Mouse (Mus musculus) CD4-positive, CD25-positive, alpha-beta regulatory T cell, adult 4 months (primary cell): ENCODE data around the gene Gm20683. TPM values are rescaled to one million over a fixed set of nuclear protein-coding genes. Genes with fewer than 3 reads are reported as not detected.

Source experiments
- ATAC-seq: one replicate; pipeline ENCODE4 v1.8.0; 2017
- polyA plus RNA-seq, 2 experiments: library from polyadenylated mRNA; unstranded; fragments of 100-300 nt; shearing (Covaris generic); gene quantifications; one replicate each; pipeline ENCODE4 v1.2.1; 2017

Gene Gm20683
- polyA plus RNA-seq, 2 experiments from 2014 or later, result 0.79 to 1.7 TPM

- no peak for ATAC-seq
These were observed 1.9 kb downstream of the Gm20683 start for GRCm38 (mm10) chr17:25839455-25840235.

- ATAC-seq, result no peak
These were observed 2.7 kb downstream of the Gm20683 start for GRCm38 (mm10) chr17:25838904-25839303.

GRCm38 (mm10) chr17:25837533-25837932, 4.0 kb downstream of the Gm20683 start:
- no peak for ATAC-seq

- ATAC-seq, result no peak
These were observed 4.5 kb downstream of the Gm20683 start, which contains the start of gene Rhbdl1 for GRCm38 (mm10) chr17:25837076-25837410. TSS of gene Rhbdl1 (minus strand) at chr17:25837295.

DNA sequence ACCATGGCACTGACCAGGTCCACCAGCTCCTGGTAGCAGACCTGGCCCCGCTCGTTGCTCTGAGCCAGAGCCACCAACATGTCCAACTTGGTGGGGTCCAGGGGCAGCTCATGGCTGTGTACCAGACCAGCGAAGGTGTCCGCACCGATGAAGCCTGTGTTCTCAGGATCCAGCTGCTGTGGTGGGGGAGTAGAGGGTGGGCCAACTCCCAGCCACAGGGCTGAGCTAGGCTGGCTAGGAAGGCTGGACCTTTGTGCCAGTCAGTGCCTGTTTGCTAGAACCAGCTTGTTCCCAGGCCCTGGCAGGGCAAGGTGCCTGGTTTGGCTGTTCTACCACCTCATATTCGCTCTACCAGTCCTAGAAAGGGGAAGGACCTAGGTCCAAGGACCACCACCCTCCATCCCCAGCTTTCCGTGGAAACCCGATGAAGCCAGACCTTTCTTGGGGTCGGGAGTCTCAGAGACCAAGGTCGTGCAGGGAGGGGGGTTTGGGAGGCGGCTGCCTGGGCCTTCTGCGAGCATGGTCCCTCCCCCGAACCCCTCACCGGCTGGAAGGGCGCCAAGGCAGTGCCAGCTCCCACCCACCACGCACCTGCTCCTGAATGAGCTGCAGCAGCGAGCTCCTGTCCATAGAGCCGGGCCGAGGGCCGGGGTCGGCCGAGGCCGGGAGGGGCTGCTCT, 5.0 kb downstream of the Gm20683 start:
- no peak for ATAC-seq

- ATAC-seq, result no peak
These were observed 5.7 kb downstream of the Gm20683 start for GRCm38 (mm10) chr17:25835816-25836215.

DNA sequence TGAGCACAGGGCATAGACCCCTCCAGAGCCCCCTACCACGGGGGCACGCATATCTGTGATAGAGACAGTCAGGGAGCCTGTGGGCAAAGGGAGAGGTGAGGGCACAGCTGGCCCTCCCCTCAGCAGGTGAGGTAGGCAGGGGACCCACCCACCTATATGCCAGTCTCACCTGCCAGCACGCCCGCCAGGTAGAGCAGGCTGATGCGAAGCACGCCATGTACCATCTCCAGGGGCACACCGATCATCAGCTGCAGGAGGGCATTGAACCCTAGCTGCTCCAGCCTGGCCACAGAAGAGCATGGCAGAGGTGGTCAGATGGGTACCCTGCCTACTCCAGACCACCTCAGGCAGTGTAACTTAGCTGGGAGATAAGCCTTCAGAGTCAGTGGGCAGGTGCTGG, 6.3 kb downstream of the Gm20683 start:
- ATAC-seq, result no peak

DNA sequence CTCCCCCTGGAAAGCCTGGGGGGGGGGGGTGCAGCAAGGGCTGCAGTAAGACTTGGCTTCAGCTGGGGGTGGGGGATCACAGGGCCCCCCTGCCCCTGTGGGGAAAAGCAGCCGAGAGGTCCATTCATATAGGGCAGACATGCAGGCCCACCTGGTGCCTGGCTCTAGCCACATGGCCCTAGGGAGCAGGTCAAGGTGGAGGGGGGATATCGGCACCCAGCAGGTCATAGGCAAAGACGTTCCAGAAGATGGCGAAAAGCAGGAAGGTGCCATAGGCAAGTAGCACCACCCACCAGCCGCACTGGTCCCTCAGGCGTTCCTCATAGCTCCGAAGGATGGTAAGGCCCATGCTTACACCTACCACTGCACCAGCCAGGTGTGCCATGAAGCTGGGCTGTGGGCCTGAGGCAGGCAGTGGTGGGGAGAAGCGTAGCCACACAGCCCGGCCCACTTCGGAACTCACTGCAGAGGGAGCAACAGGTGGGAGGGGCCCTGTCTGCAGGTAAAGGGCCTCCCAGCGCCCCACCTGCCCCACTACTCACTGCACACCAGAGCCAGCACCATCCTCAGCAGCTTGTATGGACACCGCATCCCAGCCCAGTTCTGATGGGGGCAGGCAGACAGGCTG, 6.9 kb downstream of the Gm20683 start:
- no peak for ATAC-seq

- ATAC-seq, result no peak
These were observed 7.5 kb downstream of the Gm20683 start for GRCm38 (mm10) chr17:25833961-25834594.

- ATAC-seq, result peak; percentile 21
These were observed 8.3 kb downstream of the Gm20683 start, which contains the start of gene Stub1 for GRCm38 (mm10) chr17:25833291-25833663. TSS of gene Stub1 (minus strand) at chr17:25833404.

DNA sequence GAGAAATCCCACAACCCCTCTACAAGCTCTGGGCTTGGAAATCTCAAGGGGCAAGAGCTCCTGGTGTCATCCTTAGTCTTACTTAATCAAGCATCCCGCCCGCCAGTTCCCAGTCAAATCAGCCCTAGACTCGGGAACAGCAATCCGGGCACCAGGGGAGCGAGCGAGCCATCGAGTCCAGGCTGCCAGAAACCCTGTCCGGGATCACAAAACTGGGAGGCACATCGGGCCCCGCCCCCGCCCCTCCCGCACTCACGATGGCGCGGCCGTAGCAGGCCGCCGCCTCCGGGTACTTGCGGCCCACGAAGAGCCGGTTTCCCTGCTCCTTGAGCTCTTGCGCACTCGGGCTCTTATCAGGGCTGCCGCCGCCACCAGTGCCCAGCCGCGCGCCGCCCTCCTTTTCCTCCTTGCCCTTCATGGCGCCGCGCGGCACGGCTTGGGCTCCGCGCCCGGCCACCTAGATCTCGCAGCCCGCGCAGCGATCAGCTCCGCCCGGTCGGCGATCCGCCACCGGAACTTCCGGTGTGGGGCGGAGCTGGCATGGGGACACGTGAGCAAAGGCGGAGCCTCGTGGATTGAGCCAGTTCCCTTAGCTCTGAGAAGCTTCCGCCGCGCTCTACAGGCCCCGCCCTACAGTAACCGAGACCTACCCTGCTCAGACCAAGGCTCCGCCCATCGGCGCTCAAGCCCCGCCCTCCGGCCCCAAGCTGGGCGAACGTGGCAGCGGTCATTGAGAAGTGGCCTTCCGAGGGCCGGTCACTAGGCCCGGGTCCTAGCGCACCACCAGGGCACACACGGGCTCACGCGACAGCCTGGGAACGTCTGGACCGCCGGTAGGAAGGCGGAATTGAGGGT, 8.9 kb downstream of the Gm20683 start:
- peak; percentile 93 for ATAC-seq

DNA sequence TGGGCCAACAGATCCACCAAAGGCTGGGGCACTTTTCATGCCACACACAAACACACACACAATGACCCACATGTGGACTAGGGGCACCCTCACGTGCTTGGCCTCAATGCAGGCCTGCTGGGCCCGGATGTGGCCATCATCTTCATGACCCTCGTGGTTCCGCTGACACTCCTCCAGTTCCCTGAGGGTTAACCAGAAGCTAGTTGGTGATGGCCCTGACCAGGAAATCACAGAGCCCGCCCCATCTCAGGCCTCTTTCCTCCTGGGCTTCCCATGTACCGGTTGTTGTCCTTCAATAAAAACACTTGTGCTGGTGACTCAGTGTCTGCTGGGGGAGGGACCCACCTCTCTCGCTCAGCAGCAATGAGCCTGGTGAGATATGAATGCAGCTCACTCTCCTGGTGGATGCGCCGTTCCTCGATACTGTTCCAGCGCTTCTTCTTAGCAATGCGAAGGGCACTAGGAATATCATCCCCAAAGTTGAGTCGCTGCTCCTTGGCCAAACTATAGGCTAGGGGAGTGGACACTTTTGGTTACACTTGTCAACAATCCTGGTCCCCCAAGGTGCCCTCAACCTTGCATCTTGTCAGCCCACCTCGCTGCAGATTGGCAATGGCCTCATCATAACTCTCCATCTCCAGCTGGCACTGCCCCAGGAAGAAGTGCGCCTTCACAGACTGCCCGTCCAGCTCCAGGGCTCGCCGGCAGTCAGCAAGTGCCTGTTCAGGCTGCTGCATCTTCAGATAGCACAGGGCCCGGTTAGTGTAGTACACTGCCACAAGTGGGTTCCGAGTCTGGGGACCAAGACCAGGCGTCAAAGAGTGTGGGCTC, 9.9 kb downstream of the Gm20683 start:
- no peak for ATAC-seq

DNA sequence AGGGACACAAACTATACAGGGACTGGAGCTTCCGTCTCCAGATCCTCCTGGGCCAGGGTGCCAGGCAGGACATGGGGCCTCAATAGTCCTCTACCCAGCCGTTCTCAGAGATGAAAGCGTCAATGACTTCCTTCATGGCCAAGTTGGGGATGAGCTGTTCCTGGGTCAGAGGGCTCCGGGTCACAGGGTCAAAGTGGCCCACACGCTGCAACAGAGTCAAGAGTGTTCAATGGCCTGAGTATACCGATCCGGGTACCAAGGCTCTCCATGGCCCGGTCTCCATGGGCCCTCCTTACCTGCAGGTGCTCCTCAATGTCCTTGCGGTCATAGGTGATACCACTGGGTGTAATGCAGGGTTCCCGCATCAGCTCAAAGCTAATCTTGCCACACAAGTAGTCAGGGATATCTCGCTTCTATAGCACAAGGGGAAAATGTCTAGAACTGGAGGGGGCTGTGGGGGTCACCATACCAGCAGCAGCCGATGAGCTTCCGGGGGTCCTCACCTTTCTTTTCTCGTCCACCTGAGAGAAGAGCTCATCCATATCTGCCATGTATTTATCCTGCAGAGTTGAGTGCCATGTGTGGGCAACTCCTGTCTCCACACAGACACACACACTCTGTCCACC, 10.6 kb downstream of the Gm20683 start:
- ATAC-seq, result no peak

- no peak for ATAC-seq
These were observed 11.3 kb downstream of the Gm20683 start for GRCm38 (mm10) chr17:25830200-25830753.

GRCm38 (mm10) chr17:25829558-25830017, 12.0 kb downstream of the Gm20683 start:
- no peak for ATAC-seq

DNA sequence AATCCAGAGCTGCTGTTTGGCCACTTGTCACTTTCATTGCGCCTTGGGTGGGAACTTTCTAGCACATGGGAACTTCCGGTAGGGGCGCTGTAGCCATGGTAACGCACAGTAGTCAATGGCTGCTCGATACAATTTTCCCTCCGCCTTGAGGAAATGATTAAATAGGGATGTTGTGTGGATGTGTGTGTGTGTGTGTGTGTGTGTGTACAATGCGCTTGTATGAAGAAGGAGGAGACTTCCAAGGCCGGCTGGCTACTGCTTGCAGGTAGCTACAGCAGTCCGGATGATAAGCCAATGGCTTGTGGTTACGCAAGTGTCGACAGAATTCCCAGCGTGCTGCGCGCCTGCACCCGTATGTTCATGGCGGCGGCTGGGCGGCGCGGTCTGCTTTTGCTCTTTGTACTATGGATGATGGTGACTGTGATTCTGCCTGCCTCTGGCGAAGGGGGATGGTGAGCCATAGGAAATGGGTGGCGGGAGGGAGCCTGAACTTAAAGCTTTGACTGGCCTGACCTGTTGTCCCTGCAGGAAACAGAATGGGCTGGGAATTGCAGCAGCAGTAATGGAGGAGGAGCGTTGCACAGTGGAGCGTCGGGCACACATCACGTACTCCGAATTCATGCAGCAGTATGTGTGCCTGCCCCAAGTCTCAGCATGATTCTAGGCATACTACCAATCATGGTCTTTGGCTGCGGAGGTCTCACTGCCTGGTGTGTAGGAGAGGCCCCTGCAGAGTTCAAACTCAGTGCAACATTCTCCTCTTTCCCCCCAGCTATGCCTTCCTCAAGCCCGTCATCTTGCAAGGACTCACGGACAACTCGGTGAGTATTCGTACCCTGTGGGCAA, 12.6 kb downstream of the Gm20683 start, which contains the start of gene Jmjd8:
Jmjd8 (plus strand) TSS at position 156 of the 846 bp plus-strand sequence.
- ATAC-seq, result peak; percentile 70

DNA sequence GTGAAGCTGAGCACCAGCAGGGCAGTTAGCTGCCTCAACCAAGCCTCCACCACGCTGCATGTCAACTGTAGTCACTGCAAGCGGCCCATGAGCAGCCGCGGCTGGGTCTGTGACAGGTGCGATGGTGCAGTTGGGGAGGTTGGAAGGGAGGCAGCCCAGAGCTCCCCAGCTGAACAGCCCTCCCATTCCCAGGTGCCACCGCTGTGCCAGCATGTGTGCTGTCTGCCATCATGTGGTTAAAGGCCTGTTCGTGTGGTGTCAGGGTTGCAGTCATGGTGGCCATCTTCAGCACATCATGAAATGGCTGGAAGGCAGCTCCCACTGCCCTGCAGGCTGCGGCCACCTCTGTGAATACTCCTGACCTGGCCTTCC, 13.4 kb downstream of the Gm20683 start:
- no peak for ATAC-seq

GRCm38 (mm10) chr17:25827546-25828222, 13.9 kb downstream of the Gm20683 start:
- no peak for ATAC-seq

DNA sequence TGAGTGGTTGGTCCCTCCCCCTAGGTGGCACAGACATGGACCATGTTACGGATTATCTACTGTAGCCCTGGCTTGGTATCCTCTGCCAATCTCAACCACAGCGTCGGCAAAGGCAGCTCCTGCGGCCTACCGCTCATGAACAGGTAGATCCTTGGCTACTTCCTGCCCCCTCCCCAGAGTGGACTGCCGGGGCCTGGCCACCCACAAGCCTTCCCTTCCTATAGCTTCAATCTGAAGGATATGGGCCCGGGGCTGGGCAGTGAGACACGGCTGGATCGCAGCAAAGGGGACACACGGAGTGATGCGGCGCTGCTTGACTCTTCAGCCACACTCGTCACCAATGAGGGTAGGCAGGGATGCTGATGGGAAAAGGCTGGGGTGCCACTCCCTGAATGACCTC, 14.6 kb downstream of the Gm20683 start:
- ATAC-seq, result no peak
